Mouse (Mus musculus): ENCODE measurements around the gene Zp3r. TPM values are rescaled to one million over a fixed set of nuclear protein-coding genes. Genes with fewer than 3 reads are reported as not detected.

Gene Zp3r
- total RNA-seq, 2 experiments from 2014 or later, result not detected

Other genes starting within 250 kb of the Zp3r start
- gene Cd55b, start 206.6 kb downstream of the Zp3r start, total RNA-seq (2021), result not detected
- 1 to 10 TPM; 4.4 to 5.5 TPM for gene Cd55, start 166.9 kb downstream of the Zp3r start, total RNA-seq (2021)
- gene C4bp, start 32.0 kb upstream of the Zp3r start, total RNA-seq (2021), result under 1 TPM; 0.43 to 0.47 TPM
- not detected for gene Gm29427, start 86.2 kb upstream of the Zp3r start, total RNA-seq (2021)
- gene Yod1, start 87.7 kb upstream of the Zp3r start, total RNA-seq (2021), result 10 to 100 TPM; 16.2 to 18.1 TPM
- gene Pfkfb2, start 99.6 kb upstream of the Zp3r start, total RNA-seq (2021), result 10 to 100 TPM; 39.2 to 41.2 TPM
- 1 to 10 TPM; 1.3 to 1.6 TPM for gene AA986860, start 102.4 kb upstream of the Zp3r start, total RNA-seq (2021)
- gene Fcamr, start 171.3 kb upstream of the Zp3r start, total RNA-seq (2021), result not detected
- gene Pigr, start 197.1 kb upstream of the Zp3r start, total RNA-seq (2021), result not detected
- not detected for gene Fcmr, start 236.0 kb upstream of the Zp3r start, total RNA-seq (2021)

All from layer of hippocampus, adult 18-20 months (tissue).